Mouse (Mus musculus): ENCODE results near the gene Itpk1.
A peak's percentile ranks its signal among the peaks of the same experiment; 100 is the strongest.

The Itpk1 gene

DNA sequence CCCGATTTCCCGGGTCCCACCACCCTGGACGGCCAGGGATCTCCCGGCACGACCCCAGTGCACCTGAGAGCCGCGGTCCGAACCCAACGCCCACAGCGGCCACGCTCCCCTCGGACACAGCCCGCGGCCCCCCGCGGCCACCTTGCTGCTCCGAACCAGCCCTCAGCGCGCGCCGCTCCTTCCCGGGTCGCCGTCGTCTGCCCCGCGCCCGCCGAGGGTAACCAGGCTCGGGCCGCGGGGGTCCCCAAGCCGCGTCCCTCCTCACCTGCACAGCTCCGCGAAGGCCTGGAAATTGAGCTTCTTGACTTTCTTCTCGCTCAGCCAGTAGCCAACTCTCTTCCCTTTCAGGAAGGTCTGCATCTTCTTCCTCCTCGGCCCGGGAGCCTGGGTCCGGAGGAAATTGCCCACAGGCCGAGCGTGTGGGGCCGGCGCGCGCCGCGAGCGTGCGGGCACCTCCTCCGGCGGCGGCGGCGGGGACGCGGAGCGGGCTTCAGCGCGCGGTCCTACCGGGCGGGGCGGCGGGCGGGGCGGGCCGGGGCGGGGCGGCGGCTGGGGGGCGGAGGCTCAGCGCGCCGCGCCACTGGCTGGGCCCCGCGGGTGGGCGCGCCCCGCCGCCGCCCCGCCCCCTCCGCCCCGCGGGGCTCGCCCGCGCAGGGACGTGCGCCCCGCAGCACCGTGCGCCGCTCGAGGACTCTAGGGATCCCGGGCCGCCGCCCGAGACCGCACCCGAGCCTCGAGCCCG is at the start of gene Itpk1:
Gene Itpk1, minus strand, starts transcription at position 474 of the 742 bp plus-strand sequence.
- no peak for DNase-seq (ENCODE audit: extremely low read depth, low read depth)

DNA sequence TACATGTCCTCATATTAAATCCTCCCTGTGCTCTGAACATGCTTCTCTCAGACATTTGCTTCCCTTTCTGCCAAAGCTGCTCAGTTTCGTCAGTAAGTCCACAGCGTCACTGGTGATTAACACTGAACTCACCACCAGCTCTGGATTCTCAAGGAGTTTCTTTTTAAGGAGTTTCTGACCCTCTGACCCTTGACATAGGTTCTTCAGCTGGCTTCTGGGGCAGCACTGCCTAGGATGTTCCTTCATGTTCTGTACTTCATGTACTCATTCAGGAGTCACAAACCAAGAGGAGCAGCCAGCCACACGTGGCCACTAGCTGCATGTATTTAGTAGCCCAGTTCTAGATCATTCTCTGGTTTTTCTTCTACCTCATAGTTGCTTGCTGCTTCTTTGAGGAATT is 43.5 kb upstream of the Itpk1 start:
- no peak for DNase-seq (ENCODE audit: extremely low read depth, low read depth)

DNA sequence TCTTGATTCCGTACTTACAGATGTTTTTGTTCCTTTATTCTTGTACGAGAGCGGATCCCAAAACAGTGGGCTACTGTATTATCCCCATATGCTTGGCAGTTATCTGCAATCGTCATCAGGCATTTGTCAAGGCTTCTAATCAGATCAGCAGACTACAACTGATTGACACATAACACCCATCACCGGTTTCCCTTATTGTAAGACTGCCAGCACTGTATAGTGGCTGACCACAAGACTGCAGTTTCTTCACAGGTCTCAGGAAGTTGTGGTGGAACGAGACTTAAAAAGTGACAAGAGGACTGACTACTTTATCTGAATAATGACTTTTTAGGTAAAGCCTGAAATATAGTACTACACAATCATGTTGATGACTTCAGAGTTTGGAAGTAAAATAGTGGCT is 40.1 kb upstream of the Itpk1 start:
- DNase-seq (ENCODE audit: extremely low read depth, low read depth), result peak; percentile 74

DNA sequence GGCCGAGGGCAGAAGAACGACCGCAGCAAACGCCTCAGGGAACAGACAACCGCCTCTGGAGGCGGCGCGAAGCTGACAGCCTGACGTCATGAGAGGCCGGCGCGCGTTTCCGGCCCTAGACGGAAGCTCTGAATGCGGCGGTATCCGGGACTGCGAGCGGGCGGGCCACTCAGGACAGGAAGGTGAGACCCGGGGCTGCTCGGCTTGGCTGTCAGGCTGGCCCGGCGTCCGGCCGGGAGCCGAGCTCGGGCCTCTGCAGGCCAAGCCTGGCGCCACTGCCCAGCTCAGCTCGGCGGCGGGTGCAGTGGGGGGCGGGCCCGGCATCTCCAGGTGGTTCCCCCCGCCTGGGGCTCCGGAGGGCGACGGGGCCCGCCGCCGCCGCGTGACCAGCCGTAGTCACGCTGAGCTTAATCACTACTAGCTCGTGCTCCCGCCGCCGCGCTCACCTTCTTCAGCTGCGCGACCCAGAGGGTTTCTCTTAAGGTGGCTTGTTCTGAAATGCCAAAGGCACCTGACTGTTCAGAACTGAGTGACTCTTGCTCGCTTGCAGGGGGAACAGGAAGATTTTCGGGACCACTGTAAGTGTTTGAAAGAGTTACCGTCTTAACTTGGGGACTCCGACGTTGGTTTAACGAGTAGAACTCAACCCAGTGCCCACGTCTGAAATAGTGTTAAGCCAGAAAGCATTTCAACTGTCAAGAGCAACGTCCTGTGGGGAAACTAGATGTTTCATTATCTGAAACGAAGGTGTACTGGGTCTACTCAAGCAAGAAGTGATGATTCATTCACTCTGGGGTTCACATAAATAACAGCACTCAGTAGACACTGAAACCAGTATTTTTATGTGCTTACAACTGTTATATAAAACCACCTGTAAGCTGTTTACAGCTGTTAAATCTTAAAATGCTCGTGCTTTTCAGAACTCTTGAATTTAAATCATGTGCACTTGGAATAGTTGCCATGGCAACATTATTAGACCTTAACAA is 39.2 kb upstream of the Itpk1 start, which contains the start of the genes Moap1 and Tmem251:
Gene Moap1, minus strand, starts transcription at position 73 of the 986 bp plus-strand sequence.
Gene Tmem251, plus strand, starts transcription at position 174 of the 986 bp plus-strand sequence.
- peak; percentile 73 for DNase-seq (ENCODE audit: extremely low read depth, low read depth)

DNA sequence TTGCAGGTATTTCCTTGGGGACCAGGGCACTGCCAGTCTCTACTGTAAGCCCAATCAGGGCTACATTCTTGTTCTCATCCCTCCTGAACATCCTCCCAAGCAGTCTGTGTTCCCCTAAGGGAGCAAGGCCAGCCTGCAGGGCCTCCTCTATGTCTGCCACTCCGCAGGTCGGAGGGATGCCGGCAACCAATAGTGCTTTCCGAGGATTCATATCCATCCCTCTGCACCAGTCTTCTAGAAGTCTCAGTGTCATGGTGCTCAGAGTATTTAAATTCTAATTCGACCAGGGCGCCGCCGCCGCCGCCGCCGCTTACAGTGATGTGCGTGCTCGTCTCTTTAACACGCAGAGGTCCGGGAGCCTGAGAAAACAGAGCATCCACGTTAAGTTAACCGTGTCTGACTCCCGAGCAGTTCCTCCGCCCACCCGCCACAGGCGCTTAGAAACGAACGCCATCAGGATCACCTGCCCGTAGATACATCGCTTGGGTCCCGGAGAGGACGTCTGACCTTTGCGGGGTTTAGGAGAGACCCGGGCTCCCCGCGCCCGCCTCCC is 38.4 kb upstream of the Itpk1 start:
- DNase-seq (ENCODE audit: extremely low read depth, low read depth), result no peak

DNA sequence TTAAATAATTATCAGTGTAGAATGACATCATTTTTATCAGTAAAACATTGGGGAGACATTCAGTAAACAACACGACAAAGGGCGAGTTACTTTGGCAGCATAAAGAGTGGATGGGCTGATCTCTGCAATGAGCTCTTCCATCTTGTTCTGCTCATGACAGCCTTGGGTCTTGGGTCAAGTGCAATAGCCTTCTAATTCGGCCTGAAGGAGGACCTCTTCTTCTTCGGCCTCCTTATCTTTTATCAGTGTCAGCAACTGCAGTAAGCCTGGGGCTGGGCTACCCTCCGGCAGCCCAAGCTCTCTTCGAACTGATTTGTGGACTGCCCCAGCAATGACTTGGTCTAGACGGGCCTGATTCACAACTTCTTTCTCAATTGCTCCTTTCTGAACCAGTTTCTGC is 37.3 kb upstream of the Itpk1 start:
- no peak for DNase-seq (ENCODE audit: extremely low read depth, low read depth)

DNA sequence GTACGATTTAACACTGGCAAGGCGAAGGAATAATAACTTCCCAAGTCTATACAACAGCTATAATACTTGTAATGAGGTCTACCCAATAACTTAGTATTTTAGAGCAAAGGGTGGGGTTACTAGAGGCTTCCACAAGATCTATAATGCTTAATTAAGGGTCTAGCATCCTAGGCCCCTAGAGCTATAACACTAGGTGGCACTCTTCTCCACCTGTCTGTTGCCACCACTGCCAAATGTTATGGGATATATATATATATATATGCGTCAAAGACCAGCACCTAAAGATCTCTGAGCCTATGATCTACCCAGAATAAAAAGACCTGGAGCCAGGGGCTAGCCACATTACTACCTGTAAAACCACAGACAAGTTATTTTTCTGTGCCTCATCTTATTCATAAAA is 35.6 kb upstream of the Itpk1 start:
- peak; percentile 25 for DNase-seq (ENCODE audit: extremely low read depth, low read depth)

DNA sequence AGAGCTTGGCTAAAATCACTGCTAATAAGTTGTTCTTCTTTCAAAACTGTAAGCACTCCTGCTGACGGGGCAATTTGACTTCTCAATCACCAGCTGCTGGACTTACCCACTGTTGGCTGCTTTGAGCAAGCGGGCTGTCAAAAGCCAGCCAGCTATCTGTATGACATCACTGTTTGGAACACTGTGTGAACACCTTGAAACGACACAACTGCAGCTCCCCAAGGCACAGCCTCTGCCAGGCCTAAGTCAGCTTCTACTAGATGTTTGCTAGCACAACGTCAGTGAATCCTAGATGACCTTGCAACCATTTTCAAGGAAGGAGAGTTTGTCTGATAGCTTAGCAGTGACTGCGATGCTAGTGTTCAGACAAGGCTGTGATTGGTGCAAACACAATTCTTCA is 34.4 kb upstream of the Itpk1 start:
- DNase-seq (ENCODE audit: extremely low read depth, low read depth), result no peak

DNA sequence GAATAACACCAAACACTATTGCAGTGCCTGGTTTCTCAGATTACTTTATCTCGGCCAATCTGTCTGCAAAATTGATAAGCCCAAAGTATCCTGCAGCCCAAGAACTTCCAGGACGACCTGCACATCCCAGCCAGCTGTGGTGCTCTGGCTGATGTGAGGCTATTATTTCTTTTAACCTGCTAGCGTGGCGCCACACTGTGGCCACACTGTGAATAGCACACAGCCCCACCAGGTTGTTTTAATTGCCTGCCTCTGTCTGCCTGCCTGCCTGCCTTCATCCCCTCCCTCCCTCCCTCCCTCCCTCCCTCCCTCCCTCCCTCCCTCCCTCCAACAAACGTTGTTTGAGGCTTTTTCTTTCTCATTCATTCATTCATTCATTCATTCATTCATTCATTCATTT is 28.7 kb upstream of the Itpk1 start:
- DNase-seq (ENCODE audit: extremely low read depth, low read depth), result peak; percentile 52

DNA sequence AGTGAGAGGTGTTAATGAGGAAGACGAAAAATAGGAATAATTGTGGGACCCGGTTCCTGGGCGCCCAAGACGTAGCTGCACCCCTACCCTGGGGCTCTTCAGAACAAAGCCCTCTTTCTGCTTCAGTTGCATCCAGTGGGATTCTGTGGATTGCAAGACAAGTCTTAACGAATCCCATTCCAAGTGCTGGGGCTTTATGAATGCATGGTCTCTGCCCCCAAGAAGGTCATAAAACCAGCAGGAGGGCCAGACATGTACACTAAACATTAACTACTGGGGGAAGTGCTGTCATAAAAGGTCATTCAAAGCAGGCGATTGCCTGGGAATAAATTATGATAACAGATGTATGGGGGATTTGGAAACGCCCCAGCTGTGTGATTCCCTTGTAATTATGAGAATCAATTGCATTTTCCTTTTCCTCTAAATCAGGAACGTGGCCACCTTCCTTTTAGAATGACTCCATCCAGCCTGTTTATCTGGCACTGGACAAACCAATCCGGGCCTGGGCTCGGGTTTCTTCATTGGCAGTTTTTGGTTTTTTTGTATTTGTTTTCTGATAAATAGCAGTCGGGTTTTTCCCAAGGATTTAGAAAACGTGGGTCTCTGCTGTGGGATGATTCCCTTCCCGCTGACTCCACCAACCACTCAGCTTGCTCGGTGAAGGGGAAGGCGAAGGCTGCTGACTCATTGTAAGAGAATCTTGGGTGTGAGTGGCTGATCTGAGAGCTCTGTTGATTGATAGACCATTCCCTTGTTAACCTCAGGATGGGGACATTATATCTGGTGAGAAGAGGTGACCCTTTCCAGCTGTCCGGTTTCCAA is 26.3 kb upstream of the Itpk1 start:
- no peak for DNase-seq (ENCODE audit: extremely low read depth, low read depth)

DNA sequence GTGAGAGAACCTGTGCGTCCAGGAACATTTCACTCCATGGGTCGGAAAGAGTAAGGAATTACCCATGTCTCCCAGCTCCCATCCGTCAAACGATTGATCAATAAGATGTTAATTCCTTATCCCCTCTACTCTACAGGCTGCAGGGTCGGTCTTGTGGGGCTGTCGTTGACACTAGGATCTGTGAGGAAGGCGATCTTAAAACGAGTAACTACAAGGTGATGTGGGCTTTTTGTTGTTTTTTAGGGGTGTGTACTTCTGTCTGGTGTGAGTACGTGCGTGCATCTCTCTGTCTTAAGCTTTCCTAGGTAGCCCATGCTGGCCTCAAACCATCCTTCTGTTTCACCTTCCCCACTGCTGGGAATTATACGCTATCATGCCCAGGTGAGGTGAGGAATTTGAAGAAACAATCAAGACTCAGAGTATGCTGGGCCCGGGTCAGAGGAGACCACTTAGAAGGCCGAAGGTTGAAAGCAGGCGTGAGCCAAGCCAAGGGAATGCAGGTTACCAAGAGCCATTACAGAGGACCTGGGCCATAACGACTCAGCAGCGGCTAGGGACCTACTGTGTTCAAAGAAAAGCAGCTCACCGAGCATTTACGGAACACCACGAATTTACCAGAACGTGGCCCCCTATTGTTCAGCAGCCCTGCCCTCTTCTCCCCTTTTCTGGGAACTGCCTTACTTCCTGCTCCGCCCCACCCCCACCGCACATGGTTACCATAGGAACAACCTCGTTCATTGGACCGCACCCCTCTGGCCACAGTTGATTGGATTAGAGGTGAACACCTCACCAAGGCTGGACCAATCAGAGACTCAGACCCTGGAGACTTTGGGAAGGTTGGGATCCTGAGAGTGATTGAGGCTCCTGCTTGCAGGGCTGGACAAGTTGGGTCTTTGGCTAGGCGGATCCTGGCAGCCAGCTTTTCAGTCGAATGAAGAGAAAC is 25.4 kb upstream of the Itpk1 start:
- peak; percentile 92 for DNase-seq (ENCODE audit: extremely low read depth, low read depth)

DNA sequence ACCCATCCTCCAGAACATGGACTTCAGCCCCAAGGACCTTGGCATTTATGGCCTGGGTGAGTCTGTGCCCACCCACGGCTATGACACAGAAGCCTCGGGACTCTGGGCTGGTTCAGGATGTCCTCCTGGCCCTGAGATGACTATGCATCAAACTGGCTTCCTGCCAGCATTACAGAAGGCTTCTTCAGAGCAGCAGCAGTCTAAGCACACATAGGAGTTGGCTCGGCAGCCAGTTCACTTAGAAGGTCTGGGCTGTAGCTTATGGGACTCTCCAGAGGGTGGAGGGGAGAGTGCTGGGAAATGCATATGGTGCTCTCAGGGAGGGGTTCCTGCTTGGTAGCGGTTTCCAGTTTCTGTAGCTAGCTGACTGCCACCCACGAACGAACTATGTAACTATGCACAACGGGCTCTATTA is 21.0 kb upstream of the Itpk1 start:
- DNase-seq (ENCODE audit: extremely low read depth, low read depth), result no peak

DNA sequence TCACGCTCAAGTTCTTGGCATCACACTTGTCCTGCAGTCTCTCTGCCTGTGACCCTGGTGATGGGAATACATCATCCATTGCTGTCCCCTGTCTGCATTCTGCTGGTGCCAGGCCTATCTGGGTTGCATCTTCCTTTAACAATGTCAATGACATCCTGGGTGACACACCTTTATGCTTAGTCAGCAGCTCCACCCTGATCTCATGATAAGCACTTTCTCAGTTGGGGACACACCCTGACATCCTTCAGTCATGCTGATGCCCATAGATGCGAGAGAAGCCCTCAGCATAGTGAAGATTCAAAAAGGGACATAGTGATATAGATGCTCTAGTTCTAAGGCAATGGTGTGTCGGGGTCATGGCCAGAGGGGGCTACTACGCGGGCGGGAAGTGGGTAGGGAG is 20.4 kb upstream of the Itpk1 start:
- DNase-seq (ENCODE audit: extremely low read depth, low read depth), result no peak

DNA sequence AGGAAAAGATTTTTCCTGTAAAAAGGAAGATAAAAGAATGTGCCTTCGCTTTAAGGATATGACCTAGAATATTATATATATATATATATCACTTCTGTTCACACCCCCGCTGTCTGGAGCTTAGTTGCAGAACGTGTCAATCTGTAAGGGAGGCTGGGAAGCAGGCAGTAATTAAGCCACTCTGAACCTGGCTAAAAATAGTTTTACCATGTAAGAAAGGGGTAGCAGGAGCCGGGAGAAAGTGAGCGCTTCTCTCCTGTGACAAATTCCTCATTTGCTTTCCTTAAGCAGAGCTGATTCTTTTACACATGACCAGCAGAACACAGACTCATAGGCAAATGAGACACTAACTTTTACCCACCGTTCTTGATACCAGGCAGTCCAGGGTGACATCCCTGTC is 19.1 kb upstream of the Itpk1 start:
- no peak for DNase-seq (ENCODE audit: extremely low read depth, low read depth)

DNA sequence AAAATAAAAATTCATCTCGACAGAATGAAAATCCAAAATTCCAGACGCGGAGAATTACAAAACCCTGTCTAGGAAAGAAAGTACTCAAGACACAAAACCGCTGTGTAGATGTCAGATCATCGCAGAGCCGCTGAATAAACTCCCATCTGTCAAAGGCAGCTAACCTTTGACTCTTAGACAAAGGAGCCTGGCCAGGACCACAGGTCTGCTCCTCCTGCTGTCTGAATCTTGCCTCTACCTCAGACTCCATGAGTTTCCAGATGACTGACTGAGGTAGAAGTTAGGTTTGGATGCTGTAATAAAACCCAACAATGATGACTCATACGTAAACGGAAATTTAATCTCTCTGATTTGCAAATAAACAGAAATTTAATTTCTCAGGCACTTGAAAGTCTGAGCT is 18.2 kb upstream of the Itpk1 start:
- no peak for DNase-seq (ENCODE audit: extremely low read depth, low read depth)

DNA sequence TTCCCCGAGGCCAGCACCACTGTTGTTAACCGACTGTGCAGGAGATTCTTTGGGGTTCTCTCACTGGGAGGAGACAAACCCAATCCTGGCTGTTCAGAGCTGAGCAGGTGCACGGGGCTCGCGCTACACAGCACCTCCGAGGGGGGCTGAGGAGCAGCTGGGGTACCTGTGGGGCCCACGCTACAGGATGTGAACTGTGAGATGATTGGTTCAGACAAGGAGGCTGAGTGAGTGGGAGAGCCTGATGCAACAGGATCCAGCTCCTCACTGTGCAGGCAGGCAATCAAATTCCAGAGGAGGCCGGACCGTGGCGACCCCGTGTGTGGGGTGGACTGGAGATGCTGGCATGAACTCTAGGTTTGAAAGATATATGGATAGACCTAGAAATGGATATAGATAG is 17.7 kb upstream of the Itpk1 start:
- no peak for DNase-seq (ENCODE audit: extremely low read depth, low read depth)

DNA sequence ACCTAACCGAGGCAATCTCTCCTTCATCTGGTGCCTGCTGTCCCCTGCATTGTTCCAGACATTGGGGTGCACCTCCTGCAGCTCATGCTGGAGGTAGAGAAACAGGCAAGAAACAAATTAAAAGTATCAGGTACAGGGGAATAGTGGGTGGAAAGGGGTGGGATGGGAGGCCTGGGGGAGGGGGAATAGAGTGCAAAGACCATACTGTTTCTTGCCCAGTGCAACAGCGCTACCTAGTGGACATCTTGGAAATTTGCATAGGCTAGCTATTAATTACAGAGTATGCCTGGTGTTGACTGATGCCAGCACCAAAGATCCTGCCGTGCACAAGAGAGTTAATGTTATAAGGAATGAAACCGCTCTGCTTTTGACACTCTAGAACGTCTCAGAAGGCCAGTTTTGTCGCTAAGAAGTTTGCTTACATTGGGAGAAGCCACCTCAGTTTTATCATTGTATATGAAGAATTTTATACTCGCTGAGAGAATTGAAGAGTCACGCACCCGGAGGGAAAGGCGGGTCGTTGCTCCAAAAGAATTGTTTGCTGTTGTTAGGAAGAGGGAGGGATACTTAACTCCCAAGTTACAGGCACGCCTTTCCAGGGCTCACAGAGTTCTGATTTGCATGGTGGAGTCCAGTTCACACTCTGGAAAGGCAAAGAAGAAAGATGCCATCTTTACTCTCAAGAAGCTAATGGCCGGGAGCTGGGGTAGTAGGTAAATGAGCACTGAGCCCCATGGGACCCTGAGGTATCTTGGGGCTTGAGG is 15.0 kb upstream of the Itpk1 start:
- DNase-seq (ENCODE audit: extremely low read depth, low read depth), result no peak

DNA sequence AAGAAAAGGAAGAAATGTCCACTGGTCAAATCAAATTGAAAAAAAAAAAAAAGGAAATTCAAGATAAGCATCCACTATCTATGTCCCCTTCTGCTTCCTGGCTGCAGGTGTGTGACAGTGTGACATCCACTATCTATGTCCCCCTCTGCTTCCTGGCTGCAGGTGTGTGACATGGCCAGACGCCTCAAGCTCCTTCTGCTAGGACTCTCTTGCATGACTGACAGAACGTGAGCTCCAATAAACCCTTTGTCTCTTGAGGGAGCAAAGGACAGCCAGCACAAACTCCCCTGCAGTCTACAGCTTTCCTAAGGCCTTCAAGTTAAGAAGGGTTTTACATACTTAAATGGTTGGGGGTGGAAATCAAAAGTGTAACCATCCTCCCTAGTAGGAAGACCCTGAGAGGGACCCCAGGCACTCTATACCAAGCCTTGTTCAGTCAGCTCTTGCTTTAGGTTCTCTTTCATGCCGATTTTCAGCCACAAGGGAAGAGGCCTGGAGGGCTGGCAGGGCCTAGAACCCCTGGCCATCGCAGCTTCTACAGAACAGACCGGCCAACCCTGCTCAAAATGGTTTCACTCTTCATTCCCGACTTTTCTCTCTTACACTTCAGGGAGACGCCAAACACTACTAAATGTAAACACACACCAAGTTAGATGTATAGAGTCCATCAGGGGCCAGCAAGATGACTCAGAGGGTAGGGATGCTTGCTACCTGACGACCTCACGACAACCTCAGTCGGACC is 10.1 kb upstream of the Itpk1 start:
- no peak for DNase-seq (ENCODE audit: extremely low read depth, low read depth)

DNA sequence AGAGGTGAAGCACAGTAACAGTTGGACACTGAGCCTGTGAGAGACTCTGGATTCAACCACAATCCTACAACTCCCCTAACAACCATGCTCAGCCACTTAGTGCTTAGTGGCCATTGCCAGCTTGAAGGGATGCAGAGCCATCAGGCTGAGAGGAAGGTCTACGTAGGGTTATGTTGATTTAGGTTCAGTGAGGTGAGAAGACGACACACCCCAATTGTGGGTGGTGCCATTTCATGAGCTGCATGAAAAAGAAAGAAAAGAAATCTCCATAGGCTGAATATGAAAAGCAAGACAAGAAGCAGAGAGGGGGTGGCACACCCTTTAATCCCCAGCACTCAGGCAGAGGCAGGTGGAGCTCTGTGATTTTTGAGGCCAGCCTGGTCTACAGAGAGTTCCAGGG is 9.4 kb upstream of the Itpk1 start:
- no peak for DNase-seq (ENCODE audit: extremely low read depth, low read depth)
